Mouse (Mus musculus) neural tube, embryonic 12.5 days (tissue): ENCODE measurements around the gene Wbp4. TPM values are rescaled to one million over a fixed set of nuclear protein-coding genes. Genes with fewer than 3 reads are reported as not detected.
"Not testable (repeated sequence)": the region's sequence is repeated elsewhere in the genome, so short reads cannot be mapped to it uniquely, and the experiment has no call there.

Experiments used
- ATAC-seq: fragments of 200-750 bp; cut with Nextera tagmentation; 2 replicates; pipeline ENCODE4 v1.8.0; 2017; ENCODE audit warnings: low read depth, mild to moderate bottlenecking, moderate TSS enrichment, moderate library complexity; ENCODE audit not compliant: low FRiP score
- H3K27ac ChIP-seq: fragments of 300-500 bp; sonication (generic); 2 replicates; pipeline ENCODE4 v1.5.1; 2016
- H3K27me3 ChIP-seq: fragments of 300-500 bp; sonication (generic); replicated peaks from 2 replicates; pipeline ENCODE4 v1.6.1; 2016; ENCODE audit warnings: mild to moderate bottlenecking
- H3K36me3 ChIP-seq: fragments of 300-500 bp; sonication (generic); 2 replicates; pipeline ENCODE4 v1.6.1; 2016; ENCODE audit warnings: mild to moderate bottlenecking
- H3K4me1 ChIP-seq: fragments of 300-500 bp; sonication (generic); 2 replicates; pipeline ENCODE4 v1.6.1; 2016
- H3K4me2 ChIP-seq: fragments of 300-500 bp; sonication (generic); replicated peaks from 2 replicates; pipeline ENCODE4 v1.6.1; 2016; ENCODE audit warnings: mild to moderate bottlenecking
- H3K4me3 ChIP-seq: fragments of 300-500 bp; sonication (generic); 2 replicates; pipeline ENCODE4 v1.5.1; 2016
- H3K9ac ChIP-seq: fragments of 300-500 bp; sonication (generic); 2 replicates; pipeline ENCODE4 v1.6.1; 2016; ENCODE audit warnings: mild to moderate bottlenecking
- H3K9me3 ChIP-seq: fragments of 300-500 bp; sonication (generic); 2 replicates; pipeline ENCODE4 v1.6.1; 2016; ENCODE audit warnings: mild to moderate bottlenecking
- WGBS: fragments of 180-500 bp; shearing (Covaris S2); methylation state at CpG from one replicate; pipeline ENCODE4 v1.1.7; 2016; 5-methylcytosine and 5-hydroxymethylcytosine counted together
- polyA plus RNA-seq: library from polyadenylated mRNA; unstranded; fragments of >200 nt; fragmentation: Nextera tagmentation; extraction: Ambion mirVana; gene quantifications from 2 replicates; pipeline ENCODE4 v1.2.1, GENCODE M21; 2016

Wbp4 gene
- polyA plus RNA-seq, 1 experiment from 2014 or later = 53.3 TPM

- Histone ChIP-seq H3K4me1 (no peaks in the 10 kb centered on the region), H3K27ac (no peak overlapping the region), H3K27me3 (no peaks in the 10 kb centered on the region), H3K9me3 (no peaks in the 10 kb centered on the region), H3K36me3 (no peaks in the 10 kb centered on the region), H3K4me3 (no peak overlapping the region), H3K9ac (no peak overlapping the region), H3K4me2 (no peak overlapping the region)
- no peak for ATAC-seq
- 87% methylated on average over 1 of the region's 1 CpGs for WGBS
Observed at GRCm38 (mm10) chr14:79434068-79434467, 47.3 kb downstream of the Wbp4 start.

- Histone ChIP-seq H3K4me3 (peak overlapping the region; percentile 46), H3K9ac (peak overlapping the region; percentile 58), H3K9me3 (peaks cover 12% of the 10 kb centered on the region), H3K4me2 (peak overlapping the region; percentile 54)
- 40% methylated on average over 17 of the region's 59 CpGs for WGBS
- ATAC-seq = peak; percentile 81
- H3K27me3 ChIP-seq, H3K27ac ChIP-seq, H3K36me3 ChIP-seq, H3K4me1 ChIP-seq: not testable (repeated sequence)
Observed at GRCm38 (mm10) chr14:79426730-79427365, 54.5 kb downstream of the Wbp4 start.

DNA sequence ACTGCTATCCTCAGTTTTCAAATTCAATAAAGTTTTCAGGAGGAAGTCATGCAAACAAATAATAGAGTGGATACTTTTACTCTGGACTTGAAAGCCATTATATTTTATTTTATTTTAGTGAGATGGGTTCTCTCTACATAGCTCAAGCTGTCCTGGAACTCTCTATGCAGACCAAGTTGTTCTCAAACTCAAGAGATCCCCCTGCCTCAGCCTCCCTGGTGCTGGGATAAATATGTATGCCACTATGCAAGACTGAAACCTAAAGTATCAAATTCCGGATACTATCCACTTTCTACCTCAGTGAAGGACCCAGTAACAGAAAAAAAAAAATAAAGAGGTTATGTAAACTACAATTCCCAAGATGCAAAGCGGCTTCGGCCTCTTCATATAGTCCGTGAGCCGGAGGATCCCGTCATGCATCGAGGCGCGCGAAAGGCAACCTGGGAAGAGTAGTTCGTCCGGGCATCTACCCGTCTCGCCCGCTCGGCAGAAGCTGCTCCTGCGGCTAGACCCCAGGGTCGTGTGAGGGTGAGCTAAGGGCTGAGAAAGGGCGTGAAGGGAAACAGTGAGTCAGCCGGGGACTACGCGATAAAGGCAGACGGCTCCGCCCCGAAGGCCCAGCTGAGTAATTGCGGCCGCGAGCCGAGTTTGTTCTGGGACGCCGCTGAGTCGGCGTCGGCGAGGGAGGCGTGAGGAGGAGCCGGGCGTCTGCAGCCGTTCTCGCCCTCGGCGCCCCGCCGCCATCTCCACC is 55.2 kb downstream of the Wbp4 start, which contains the start of gene Kbtbd7:
Gene Kbtbd7 (plus strand): TSS at position 533 of the 751 bp plus-strand sequence.
- peak; percentile 97 for ATAC-seq
- no peaks in the 10 kb centered on the region for H3K27me3 ChIP-seq
- H3K4me1 ChIP-seq = no peaks in the 10 kb centered on the region
- H3K9me3 ChIP-seq = peaks cover 12% of the 10 kb centered on the region
- peak within 1 kb of the TSS; percentile 54 for H3K4me2 ChIP-seq
- 0 out of 2 replicates have a peak within 1 kb of the TSS, but pooled peaks have one; percentile 21 for H3K27ac ChIP-seq
- H3K9ac ChIP-seq = peak within 1 kb of the TSS; percentile 58
- WGBS = under 1% methylated on average over 43 of the region's 44 CpGs
- no peaks in the 10 kb centered on the region; the same call in 1 of the 2 replicates for H3K36me3 ChIP-seq
- peak within 1 kb of the TSS; percentile 46 for H3K4me3 ChIP-seq

- H3K4me1 ChIP-seq = peaks cover 8% of the 10 kb centered on the region; the same call in 1 of the 2 replicates
- no peak overlapping the region for H3K9ac ChIP-seq
- no peaks in the 10 kb centered on the region for H3K9me3 ChIP-seq
- peak overlapping the region; percentile 42 for H3K4me2 ChIP-seq
- H3K4me3 ChIP-seq = no peak overlapping the region
- no peaks in the 10 kb centered on the region for H3K36me3 ChIP-seq
- peak; percentile 68; the same call in 1 of the 2 replicates for ATAC-seq
- H3K27ac ChIP-seq = no peak overlapping the region
- WGBS = 25% methylated on average over 20 of the region's 20 CpGs
- no peaks in the 10 kb centered on the region for H3K27me3 ChIP-seq
Observed at GRCm38 (mm10) chr14:79420083-79420685, 61.1 kb downstream of the Wbp4 start.

- H3K4me2 ChIP-seq = no peak overlapping the region
- no peaks in the 10 kb centered on the region for H3K9me3 ChIP-seq
- no peak for ATAC-seq
- no peak overlapping the region for H3K4me3 ChIP-seq
- no peaks in the 10 kb centered on the region for H3K27me3 ChIP-seq
- H3K9ac ChIP-seq = no peak overlapping the region
- H3K36me3 ChIP-seq = peaks cover 7% of the 10 kb centered on the region; the same call in 1 of the 2 replicates
- H3K27ac ChIP-seq = no peak overlapping the region
- no peaks in the 10 kb centered on the region for H3K4me1 ChIP-seq
- WGBS = 85% methylated on average over 6 of the region's 6 CpGs
Observed at GRCm38 (mm10) chr14:79413121-79413520, 68.2 kb downstream of the Wbp4 start.

DNA sequence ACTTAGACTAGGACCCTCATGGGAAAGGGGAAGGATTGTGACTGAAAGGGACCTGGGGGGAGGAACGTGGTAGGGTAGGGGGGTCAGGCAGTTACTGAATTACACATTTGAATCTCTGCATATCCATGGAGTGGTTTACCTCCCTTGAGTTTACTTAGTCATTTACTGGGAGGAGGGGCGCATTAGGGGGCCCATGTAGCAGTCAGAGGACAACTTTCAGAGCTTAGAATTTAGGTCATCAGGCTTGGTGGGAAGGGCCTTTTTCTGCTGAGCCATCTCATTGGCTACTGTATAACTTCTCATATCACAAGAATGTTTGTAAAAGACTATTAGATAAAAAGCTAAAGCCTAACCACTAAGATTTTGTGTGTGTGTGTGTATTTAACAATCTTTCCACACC is 70.7 kb downstream of the Wbp4 start:
- H3K27ac ChIP-seq = no peak overlapping the region
- H3K9me3 ChIP-seq = no peaks in the 10 kb centered on the region
- no peak overlapping the region for H3K4me3 ChIP-seq
- no peak overlapping the region for H3K4me2 ChIP-seq
- H3K9ac ChIP-seq = no peak overlapping the region
- H3K27me3 ChIP-seq = no peaks in the 10 kb centered on the region
- H3K4me1 ChIP-seq = no peaks in the 10 kb centered on the region
- H3K36me3 ChIP-seq = peaks cover 7% of the 10 kb centered on the region; the same call in 1 of the 2 replicates
- no peak for ATAC-seq
- WGBS = 71% methylated on average over 2 of the region's 2 CpGs

Other genes starting within 250 kb of the Wbp4 start
- not detected in 2 replicates for gene Zfp957, start 234.2 kb downstream of the Wbp4 start, polyA plus RNA-seq
- 55.8 and 69.6 TPM in 2 replicates for gene Rgcc, start 179.9 kb downstream of the Wbp4 start, polyA plus RNA-seq
- 31.6 and 31.7 TPM in 2 replicates for gene Naa16, start 90.7 kb downstream of the Wbp4 start, polyA plus RNA-seq
- 9.5 and 12.0 TPM in 2 replicates for gene Mtrf1, start 83.7 kb downstream of the Wbp4 start, polyA plus RNA-seq
- 17.7 and 20.5 TPM in 2 replicates for gene Kbtbd7, start 55.0 kb downstream of the Wbp4 start, polyA plus RNA-seq
- gene Kbtbd6, start 29.7 kb downstream of the Wbp4 start, polyA plus RNA-seq = 2.9 and 4.2 TPM in 2 replicates
- gene Elf1, start 326 bp downstream of the Wbp4 start, polyA plus RNA-seq = 8.0 TPM in 2 replicates
- gene Sugt1, start 106.2 kb upstream of the Wbp4 start, polyA plus RNA-seq = 118 and 127 TPM in 2 replicates
- 11.3 and 15.2 TPM in 2 replicates for gene Cnmd, start 180.7 kb upstream of the Wbp4 start, polyA plus RNA-seq